Mouse (Mus musculus) skeletal muscle tissue, postnatal 0 days (tissue): Measurements from ENCODE around the gene Flad1. TPM values are rescaled to one million over a fixed set of nuclear protein-coding genes. Genes with fewer than 3 reads are reported as not detected.

Experiments
- polyA plus RNA-seq: library from polyadenylated mRNA; unstranded; fragments of >200 nt; fragmentation: Nextera tagmentation; extraction: Ambion mirVana; gene quantifications from 2 replicates; pipeline ENCODE4 v1.2.1, GENCODE M21; 2015

The Flad1 gene
- polyA plus RNA-seq, result 32.9 and 33.8 TPM in 2 replicates

DNA sequence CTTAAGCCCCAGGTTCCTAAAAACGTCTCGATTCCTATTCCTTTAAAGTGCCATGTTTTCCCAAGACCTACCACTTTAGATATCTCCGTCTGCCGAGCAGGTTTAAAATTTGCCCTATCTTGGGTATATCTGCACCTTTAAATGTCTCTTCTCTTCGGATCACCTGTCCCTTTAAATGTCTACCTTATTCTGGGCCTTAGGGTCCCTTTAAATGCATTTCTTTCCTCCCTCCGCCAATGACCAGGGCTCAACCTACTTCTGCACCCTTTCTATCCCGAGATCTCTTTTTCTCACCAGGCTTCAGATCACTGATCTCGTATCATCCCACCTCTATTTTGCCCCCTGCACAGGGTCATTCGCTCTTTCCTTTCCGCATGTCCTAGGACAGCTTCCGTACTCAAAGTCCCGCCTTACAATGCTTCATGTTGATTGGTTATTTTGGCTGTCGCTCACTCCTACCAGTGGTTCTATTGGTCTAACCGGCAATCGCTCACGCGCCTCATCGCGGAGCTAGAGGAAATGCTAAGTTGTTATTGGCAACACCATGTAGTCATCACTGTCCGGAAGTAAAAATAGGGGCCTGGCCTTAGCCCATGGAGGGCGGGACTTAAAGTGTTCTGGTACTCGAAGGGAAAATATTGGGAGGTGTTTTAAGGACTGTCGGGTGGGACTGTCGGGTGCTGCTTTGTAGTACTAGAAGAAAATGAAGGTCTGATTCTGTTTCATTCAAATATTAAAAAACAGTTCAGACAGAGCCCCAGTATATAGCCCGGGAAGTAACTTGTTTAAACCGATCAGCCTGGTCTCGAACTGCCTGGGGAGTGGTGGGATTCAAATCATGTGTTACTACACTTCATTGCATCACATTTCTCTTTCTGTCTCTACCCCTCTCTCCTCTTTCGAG is at the start of gene Flad1:
TSS of gene Flad1 (minus strand) at position 381 of the 904 bp plus-strand sequence.

GRCm38 (mm10) chr3:89454401-89455177 is 42.9 kb upstream of the Flad1 start, which contains the start of gene Pmvk:
Gene Pmvk (plus strand): TSS chr3:89454541.

DNA sequence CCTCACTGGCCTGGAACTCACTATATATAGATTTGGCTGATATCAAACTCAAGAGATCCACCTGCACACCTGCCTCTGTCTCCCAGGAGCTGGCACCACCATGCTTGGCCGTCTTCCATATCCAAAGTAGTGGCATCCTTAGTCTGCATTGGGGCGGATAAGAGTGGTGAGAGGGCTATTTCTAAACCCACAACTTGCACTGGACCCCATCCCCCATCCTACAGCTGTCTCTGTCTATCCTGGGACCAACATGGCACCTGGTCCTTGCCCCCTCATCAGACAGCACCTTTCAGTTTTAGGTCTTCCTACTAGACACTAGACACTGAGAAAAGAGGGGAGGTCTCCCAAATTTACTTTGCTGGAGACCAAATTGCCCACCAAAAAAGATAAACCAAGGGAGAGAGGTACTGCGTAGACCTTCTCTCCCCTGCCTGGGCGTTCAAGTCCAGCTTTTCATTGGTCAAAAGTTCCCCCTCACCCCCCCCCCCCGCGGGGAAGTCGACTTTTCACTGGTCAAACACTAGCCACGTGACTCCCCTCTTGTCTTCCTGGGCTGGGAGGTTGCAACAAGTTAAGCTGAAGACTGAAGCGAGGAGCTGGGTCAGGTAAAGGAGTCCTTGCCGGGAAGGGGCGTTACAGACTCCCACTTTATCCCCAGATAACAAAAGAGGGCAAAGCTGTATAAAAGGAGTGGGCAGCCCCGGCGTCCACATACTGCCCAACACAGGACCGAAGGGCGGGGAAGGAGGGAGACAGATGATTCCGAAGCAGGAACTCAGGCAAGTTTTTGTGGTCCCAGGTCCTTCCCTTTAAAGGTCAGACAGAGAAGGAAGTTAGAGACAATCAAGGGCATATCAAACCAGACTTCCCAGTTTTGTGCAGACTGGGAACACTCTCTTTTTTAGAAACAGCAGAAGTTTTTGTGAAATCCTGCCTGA is 24.8 kb upstream of the Flad1 start, which contains the start of gene Pbxip1:
TSS of gene Pbxip1 (plus strand) at position 531 of the 938 bp plus-strand sequence.

DNA sequence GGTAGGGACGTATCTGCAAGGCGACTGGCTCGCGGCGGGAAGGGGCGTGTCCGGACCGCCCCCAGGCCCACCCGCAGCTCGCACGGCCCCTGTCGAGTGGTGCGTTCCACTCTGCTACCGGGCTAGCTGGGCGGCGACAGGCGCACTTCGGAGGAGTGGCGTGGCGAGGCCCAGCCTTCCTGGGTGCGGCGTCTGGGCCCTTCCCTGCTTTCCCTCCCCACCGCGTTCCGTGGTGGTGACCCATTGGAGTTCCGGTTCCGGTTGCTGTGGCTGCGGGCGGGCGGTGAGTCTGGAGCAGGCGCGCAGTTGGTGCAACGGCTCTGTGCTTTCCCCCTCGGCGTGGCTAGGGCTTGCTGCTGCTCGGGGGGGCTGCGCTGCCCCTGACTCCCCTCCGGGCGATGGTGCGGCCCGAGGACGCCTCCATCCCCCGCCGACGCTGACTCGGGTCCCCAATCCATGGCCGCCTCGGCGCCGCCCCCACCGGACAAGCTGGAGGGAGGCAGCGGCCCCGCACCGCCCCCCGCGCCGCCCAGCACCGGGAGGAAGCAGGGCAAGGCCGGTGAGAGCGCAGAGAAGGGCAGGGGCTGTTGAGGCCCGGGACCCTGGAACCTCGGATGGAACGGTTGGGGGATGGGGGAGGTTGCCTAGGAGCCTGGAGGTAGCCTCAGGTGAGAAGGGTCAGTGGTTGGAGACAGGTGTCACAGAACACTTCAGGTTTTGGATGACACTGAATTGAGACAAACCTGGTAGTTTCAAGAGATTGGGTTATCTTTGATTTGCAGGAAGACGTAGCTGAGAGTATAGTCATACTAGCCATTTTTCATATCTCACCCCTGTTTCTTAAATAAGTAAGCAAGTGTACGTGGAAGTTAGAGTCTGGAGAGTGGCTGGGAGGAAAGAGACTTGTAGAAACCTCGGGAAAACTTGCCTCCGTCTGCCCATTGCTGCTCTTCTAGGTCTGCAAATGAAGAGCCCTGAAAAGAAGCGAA is 18.8 kb upstream of the Flad1 start, which contains the start of gene Pygo2:
TSS of gene Pygo2 (plus strand) at position 44 of the 989 bp plus-strand sequence.

DNA sequence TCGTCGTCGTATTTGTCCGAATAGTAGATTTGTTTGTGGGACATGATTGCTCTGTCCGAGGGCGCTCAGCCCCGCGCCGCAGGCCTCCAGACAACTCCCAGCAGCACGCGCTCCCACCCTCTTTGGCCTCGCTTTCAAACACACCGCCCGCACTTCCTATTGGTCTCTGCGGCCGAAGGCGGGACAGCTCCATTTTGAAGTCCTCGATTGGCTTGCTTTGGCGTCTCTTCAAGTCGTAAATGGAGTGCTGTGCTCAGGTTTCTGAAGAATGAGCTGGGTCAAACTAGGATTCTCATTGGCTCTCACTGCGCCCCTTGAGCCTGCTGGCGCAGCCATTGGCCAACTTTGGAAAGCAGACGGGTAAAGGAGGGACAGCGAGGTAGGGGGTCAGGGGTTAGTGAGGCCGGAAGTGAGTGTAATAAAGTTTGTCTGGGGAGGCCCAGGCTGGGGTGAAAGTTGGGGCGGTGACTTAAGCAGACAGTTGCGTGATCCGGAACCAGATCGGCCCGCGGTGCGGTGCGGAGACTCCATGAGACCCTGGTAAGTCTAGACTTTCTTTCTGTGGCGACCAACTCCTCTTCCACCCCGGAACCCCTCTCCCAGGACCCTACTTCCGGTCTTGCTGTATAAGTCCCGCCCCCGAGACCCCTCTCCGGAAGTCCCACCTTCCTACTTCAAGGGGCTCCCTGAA is 6.6 kb upstream of the Flad1 start, which contains the start of the genes Cks1b and Shc1:
TSS of gene Cks1b (minus strand) at position 214 of the 691 bp plus-strand sequence.
TSS of gene Shc1 (plus strand) at position 274 of the 691 bp plus-strand sequence.

GRCm38 (mm10) chr3:89402693-89403092 is 9.0 kb downstream of the Flad1 start, which contains the start of gene Lenep:
Gene Lenep (minus strand): TSS chr3:89402793.

GRCm38 (mm10) chr3:89394006-89394893 is 17.4 kb downstream of the Flad1 start, which contains the start of gene Zbtb7b:
Gene Zbtb7b (minus strand): TSS chr3:89394776.

GRCm38 (mm10) chr3:89365153-89365485 is 46.6 kb downstream of the Flad1 start, which contains the start of gene Dcst1:
Gene Dcst1 (minus strand): TSS chr3:89365253.

GRCm38 (mm10) chr3:89361675-89362074 is 50.0 kb downstream of the Flad1 start, which contains the start of gene Dcst2:
Gene Dcst2 (plus strand): TSS chr3:89361975.

Other genes starting within 250 kb of the Flad1 start
- 9.4 and 10.4 TPM in 2 replicates for gene Clk2, start 247.1 kb downstream of the Flad1 start, polyA plus RNA-seq
- 50.6 and 61.2 TPM in 2 replicates for gene Scamp3, start 234.4 kb downstream of the Flad1 start, polyA plus RNA-seq
- 11.7 and 11.8 TPM in 2 replicates for gene Fam189b, start 228.7 kb downstream of the Flad1 start, polyA plus RNA-seq
- gene Gba, start 208.9 kb downstream of the Flad1 start, polyA plus RNA-seq, result 25.1 and 27.4 TPM in 2 replicates
- gene Thbs3, start 196.7 kb downstream of the Flad1 start, polyA plus RNA-seq, result 61.7 and 72.4 TPM in 2 replicates
- gene Mtx1, start 184.8 kb downstream of the Flad1 start, polyA plus RNA-seq, result 116 and 132 TPM in 2 replicates
- gene Muc1, start 182.8 kb downstream of the Flad1 start, polyA plus RNA-seq, result 0.44 and 0.60 TPM in 2 replicates
- 194 and 215 TPM in 2 replicates for gene Krtcap2, start 165.9 kb downstream of the Flad1 start, polyA plus RNA-seq
- gene Trim46, start 165.6 kb downstream of the Flad1 start, polyA plus RNA-seq, result 0.13 and 0.15 TPM in 2 replicates
- gene Dpm3, start 152.5 kb downstream of the Flad1 start, polyA plus RNA-seq, result 89.6 and 97.0 TPM in 2 replicates
- 53.2 and 56.2 TPM in 2 replicates for gene Slc50a1, start 141.3 kb downstream of the Flad1 start, polyA plus RNA-seq
- gene Efna1, start 130.7 kb downstream of the Flad1 start, polyA plus RNA-seq, result 21.7 and 22.7 TPM in 2 replicates
- gene Efna3, start 88.9 kb downstream of the Flad1 start, polyA plus RNA-seq, result 0.10 and 1.9 TPM in 2 replicates
- 2.1 and 2.3 TPM in 2 replicates for gene Efna4, start 73.8 kb downstream of the Flad1 start, polyA plus RNA-seq
- gene Adam15, start 61.9 kb downstream of the Flad1 start, polyA plus RNA-seq, result 37.4 and 49.7 TPM in 2 replicates
- gene Dcst2, start 49.9 kb downstream of the Flad1 start, polyA plus RNA-seq, result 0.34 TPM in 1 of 2 replicates, not detected in the other
- 0.08 TPM in 1 of 2 replicates, not detected in the other for gene Dcst1, start 46.6 kb downstream of the Flad1 start, polyA plus RNA-seq
- 2.1 and 3.7 TPM in 2 replicates for gene Zbtb7b, start 17.1 kb downstream of the Flad1 start, polyA plus RNA-seq
- not detected in 2 replicates for gene Lenep, start 9.1 kb downstream of the Flad1 start, polyA plus RNA-seq
- gene Cks1b, start 6.5 kb upstream of the Flad1 start, polyA plus RNA-seq, result 101 and 113 TPM in 2 replicates
- 39.6 and 45.2 TPM in 2 replicates for gene Shc1, start 6.6 kb upstream of the Flad1 start, polyA plus RNA-seq
- gene Pygo2, start 18.3 kb upstream of the Flad1 start, polyA plus RNA-seq, result 15.7 and 18.4 TPM in 2 replicates
- gene Pbxip1, start 24.8 kb upstream of the Flad1 start, polyA plus RNA-seq, result 206 and 221 TPM in 2 replicates
- gene Pmvk, start 42.7 kb upstream of the Flad1 start, polyA plus RNA-seq, result 26.7 and 33.5 TPM in 2 replicates
- 4.5 TPM in 2 replicates for gene Kcnn3, start 108.3 kb upstream of the Flad1 start, polyA plus RNA-seq